Mouse (Mus musculus): ENCODE measurements at regions not wholly inside any gene's neighbourhood (a gene's known extent, or its start where the extent isn't known, plus 50 kb on each side); places are given as distances from the start of the nearest gene placed in this dataset.

GRCm38 (mm10) chr8:103955568-103956260, 145.7 kb upstream of the Cdh5 start:
- no peak for DNase-seq (ENCODE audit: low read depth)

- DNase-seq (ENCODE audit: low read depth): no peak
These were observed 137.0 kb upstream of the Cdh5 start for GRCm38 (mm10) chr8:103964293-103964918.

- no peak for DNase-seq (ENCODE audit: low read depth)
These were observed 131.5 kb upstream of the Cdh5 start for GRCm38 (mm10) chr8:103969929-103970328.

- DNase-seq (ENCODE audit: low read depth): no peak
These were observed 130.9 kb upstream of the Cdh5 start for GRCm38 (mm10) chr8:103970511-103970910.

GRCm38 (mm10) chr8:103970966-103971365, 130.5 kb upstream of the Cdh5 start:
- no peak for DNase-seq (ENCODE audit: low read depth)

- DNase-seq (ENCODE audit: low read depth): no peak
These were observed 124.9 kb upstream of the Cdh5 start for GRCm38 (mm10) chr8:103976488-103976887.

- DNase-seq (ENCODE audit: low read depth): no peak
These were observed 122.5 kb upstream of the Cdh5 start for GRCm38 (mm10) chr8:103978948-103979347.

GRCm38 (mm10) chr8:103983860-103984594, 117.4 kb upstream of the Cdh5 start:
- no peak for DNase-seq (ENCODE audit: low read depth)

- DNase-seq (ENCODE audit: low read depth): no peak
These were observed 115.8 kb upstream of the Cdh5 start for GRCm38 (mm10) chr8:103985640-103986039.

- DNase-seq (ENCODE audit: low read depth): no peak
These were observed 107.5 kb upstream of the Cdh5 start for GRCm38 (mm10) chr8:103993897-103994296.

- DNase-seq (ENCODE audit: low read depth): no peak
These were observed 103.3 kb upstream of the Cdh5 start for GRCm38 (mm10) chr8:103998143-103998542.

- DNase-seq (ENCODE audit: low read depth): no peak
These were observed 94.2 kb upstream of the Cdh5 start for GRCm38 (mm10) chr8:104007209-104007608.

GRCm38 (mm10) chr8:104008756-104009155, 92.7 kb upstream of the Cdh5 start:
- no peak for DNase-seq (ENCODE audit: low read depth)

- DNase-seq (ENCODE audit: low read depth): no peak
These were observed 92.1 kb upstream of the Cdh5 start for GRCm38 (mm10) chr8:104009306-104009705.

- DNase-seq (ENCODE audit: low read depth): no peak
These were observed 79.2 kb upstream of the Cdh5 start for GRCm38 (mm10) chr8:104022231-104022630.

GRCm38 (mm10) chr8:104022691-104023509, 78.5 kb upstream of the Cdh5 start:
- no peak for DNase-seq (ENCODE audit: low read depth)

GRCm38 (mm10) chr8:104027161-104027821, 74.1 kb upstream of the Cdh5 start:
- no peak for DNase-seq (ENCODE audit: low read depth)

GRCm38 (mm10) chr8:104028626-104029025, 72.8 kb upstream of the Cdh5 start:
- no peak for DNase-seq (ENCODE audit: low read depth)

GRCm38 (mm10) chr8:104032179-104032578, 69.2 kb upstream of the Cdh5 start:
- DNase-seq (ENCODE audit: low read depth): no peak

GRCm38 (mm10) chr8:104033148-104033547, 68.3 kb upstream of the Cdh5 start:
- no peak for DNase-seq (ENCODE audit: low read depth)

- DNase-seq (ENCODE audit: low read depth): no peak
These were observed 67.1 kb upstream of the Cdh5 start for GRCm38 (mm10) chr8:104034286-104034685.
